Mouse (Mus musculus): ENCODE measurements around the gene Tmem255b. TPM values are rescaled to one million over a fixed set of nuclear protein-coding genes. Genes with fewer than 3 reads are reported as not detected.

Gene Tmem255b
- polyA plus RNA-seq, 1 experiment from 2014 or later: 0.62 TPM

DNA sequence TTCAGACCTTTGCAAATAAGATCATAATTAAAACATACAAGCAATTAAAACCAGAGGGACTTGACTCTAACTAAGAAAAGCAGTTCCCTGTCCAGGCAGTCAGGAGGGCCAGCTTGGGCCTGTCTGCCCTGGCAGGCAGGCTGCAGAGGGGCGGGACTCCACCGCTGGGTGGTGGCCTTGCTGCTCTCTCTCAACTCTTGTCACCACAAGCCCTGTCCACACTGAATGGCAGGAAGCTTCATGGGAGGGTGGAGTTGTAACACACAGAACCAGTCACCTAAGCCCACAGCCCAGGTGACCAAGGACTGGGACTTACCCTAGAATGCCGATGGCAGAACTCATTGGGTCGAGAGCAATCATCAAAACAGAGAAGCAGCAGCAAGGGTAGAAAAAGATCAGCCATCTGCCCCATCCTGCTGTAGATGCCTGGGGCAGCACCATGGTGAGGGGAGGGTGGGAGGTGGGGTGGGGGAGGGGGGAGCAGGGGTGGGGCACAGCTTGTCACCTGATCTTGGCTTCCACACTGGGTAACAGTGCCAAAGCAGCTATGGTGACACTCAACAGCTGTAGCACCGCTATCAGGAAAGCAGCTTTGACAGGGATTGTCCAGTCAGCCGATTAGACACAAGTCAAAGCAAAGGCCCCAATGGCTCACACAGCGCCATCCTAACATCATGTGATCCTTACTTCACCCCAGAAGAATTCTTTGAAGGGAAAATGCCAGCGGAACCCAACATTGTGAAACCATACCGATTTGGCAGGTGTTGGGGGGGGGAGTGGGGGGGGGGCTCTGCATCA is 57.4 kb downstream of the Tmem255b start:
- H3K27me3 ChIP-seq (replicated peaks): peaks cover 39% of the 10 kb centered on the region
- H3K27ac ChIP-seq (replicated peaks): peak overlapping the region; percentile 78
- ATAC-seq (ENCODE audit: extremely low read depth, insufficient number of reproducible peaks, low FRiP score, low TSS enrichment): peak; percentile 59
- peaks cover 12% of the 10 kb centered on the region for H3K36me3 ChIP-seq
- peak overlapping the region; percentile 89 for H3K9ac ChIP-seq
- 16% methylated on average over 9 of the region's 9 CpGs for WGBS
- peaks cover 53% of the 10 kb centered on the region for H3K4me1 ChIP-seq
- no peaks in the 10 kb centered on the region for H3K9me3 ChIP-seq
- peak overlapping the region; percentile 75 for H3K4me3 ChIP-seq
- peak overlapping the region; percentile 82 for H3K4me2 ChIP-seq

DNA sequence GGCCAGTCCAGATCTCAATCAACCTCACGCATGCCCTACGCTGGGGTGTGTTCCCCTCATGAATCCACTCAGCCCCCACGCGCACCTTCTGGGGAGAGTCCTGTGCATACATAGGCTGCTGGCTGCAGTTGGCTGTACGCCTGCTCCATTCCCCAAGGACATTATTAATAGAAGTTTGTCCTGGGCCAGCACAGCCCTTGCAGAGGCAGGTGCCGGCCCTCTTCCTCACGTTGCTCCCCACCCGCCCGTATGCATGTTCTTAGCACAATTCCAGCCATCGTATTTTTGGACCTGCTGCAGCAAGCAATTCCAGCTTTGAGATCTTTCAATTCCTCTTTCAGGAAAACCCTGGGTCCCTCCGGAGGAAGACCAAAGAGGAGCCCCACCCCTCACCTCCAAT is 58.0 kb downstream of the Tmem255b start:
- Histone ChIP-seq H3K36me3 (peaks cover 12% of the 10 kb centered on the region), H3K4me1 (peaks cover 53% of the 10 kb centered on the region), H3K27ac (replicated peaks) (peak overlapping the region; percentile 78), H3K4me3 (peak overlapping the region; percentile 75), H3K9ac (peak overlapping the region; percentile 89), H3K9me3 (no peaks in the 10 kb centered on the region), H3K4me2 (peak overlapping the region; percentile 82), H3K27me3 (replicated peaks) (peaks cover 39% of the 10 kb centered on the region)
- peak; percentile 14; the same call in 1 of the 2 replicates for ATAC-seq (ENCODE audit: extremely low read depth, insufficient number of reproducible peaks, low FRiP score, low TSS enrichment)
- WGBS: 27% methylated on average over 11 of the region's 11 CpGs

DNA sequence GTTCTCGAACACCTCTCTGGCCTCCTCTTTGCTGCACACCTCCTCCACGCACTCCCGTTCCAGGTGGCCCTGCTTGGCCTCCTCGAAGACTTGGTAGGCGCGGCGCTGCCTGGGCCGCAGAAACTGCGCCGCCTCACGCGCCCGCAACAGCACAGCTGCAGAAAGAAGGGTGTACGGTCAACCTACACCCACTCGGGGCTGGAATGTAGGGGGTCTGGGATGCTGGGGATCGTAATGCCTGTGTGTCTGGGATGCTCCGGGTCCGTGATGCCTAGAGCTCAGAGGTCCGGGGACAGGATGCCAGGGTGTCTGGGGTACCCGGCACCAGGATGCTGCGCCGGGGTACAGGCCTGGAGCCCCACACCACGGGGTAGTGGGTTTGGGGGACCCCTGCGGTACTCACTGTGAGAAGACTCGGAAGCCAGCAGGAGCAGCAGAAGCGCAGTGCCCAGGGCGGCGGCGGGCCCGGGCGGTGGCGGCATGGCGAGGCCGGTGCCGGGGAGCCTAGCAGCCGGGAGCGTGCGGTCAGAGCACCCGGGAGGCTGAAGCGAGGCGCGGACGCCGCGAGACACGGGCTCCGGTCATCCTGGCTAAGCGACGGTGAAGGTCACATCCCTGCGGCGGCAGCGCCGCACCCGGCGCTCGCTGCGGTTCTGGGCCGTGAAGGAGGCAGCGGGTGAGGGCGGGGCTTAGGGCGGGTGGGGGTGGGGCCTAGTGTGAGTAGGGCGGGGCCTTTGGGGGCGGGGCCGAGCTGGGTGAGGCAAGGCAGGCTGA is 59.1 kb downstream of the Tmem255b start, which contains the start of gene Gas6:
Gas6 (minus strand) TSS at position 633 of the 774 bp plus-strand sequence.
- H3K36me3 ChIP-seq: peaks cover 8% of the 10 kb centered on the region
- peak within 1 kb of the TSS; percentile 82 for H3K4me2 ChIP-seq
- peak within 1 kb of the TSS; percentile 78 for H3K27ac ChIP-seq (replicated peaks)
- WGBS: 2% methylated on average over 64 of the region's 64 CpGs
- H3K4me1 ChIP-seq: peaks cover 49% of the 10 kb centered on the region
- peak within 1 kb of the TSS; percentile 75 for H3K4me3 ChIP-seq
- H3K9me3 ChIP-seq: no peaks in the 10 kb centered on the region
- H3K27me3 ChIP-seq (replicated peaks): peaks cover 39% of the 10 kb centered on the region
- no peak for ATAC-seq (ENCODE audit: extremely low read depth, insufficient number of reproducible peaks, low FRiP score, low TSS enrichment)
- peak within 1 kb of the TSS; percentile 89 for H3K9ac ChIP-seq

DNA sequence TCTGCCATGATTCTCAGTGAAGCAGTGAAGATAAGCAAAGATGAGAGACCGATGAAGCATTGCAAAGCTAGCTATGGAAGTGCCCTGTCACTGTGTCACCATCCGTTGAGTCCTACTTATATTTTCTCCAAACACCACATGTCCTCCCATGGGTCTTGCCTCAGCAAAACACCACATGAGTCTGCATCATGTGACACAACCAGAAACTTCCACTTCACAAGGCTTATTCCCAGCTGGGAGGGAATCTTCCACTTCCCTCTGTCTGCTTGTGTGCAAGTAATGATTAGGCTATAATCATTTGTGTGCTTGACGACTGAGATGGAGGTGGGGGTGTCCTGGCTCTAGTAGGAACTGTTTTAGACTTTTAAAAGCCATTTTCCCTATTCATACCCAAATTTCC is 66.2 kb downstream of the Tmem255b start:
- 0 out of 2 replicates have a peak, but pooled peaks cover 4% of the 10 kb centered on the region for H3K9me3 ChIP-seq
- H3K4me2 ChIP-seq: no peak overlapping the region
- H3K27me3 ChIP-seq (replicated peaks): peaks cover 41% of the 10 kb centered on the region
- no peak for ATAC-seq (ENCODE audit: extremely low read depth, insufficient number of reproducible peaks, low FRiP score, low TSS enrichment)
- H3K36me3 ChIP-seq: no peaks in the 10 kb centered on the region
- 79% methylated on average over 3 of the region's 3 CpGs for WGBS
- H3K4me3 ChIP-seq: no peak overlapping the region
- no peak overlapping the region for H3K9ac ChIP-seq
- H3K4me1 ChIP-seq: peaks cover 5% of the 10 kb centered on the region; the same call in 1 of the 2 replicates
- no peak overlapping the region for H3K27ac ChIP-seq (replicated peaks)

DNA sequence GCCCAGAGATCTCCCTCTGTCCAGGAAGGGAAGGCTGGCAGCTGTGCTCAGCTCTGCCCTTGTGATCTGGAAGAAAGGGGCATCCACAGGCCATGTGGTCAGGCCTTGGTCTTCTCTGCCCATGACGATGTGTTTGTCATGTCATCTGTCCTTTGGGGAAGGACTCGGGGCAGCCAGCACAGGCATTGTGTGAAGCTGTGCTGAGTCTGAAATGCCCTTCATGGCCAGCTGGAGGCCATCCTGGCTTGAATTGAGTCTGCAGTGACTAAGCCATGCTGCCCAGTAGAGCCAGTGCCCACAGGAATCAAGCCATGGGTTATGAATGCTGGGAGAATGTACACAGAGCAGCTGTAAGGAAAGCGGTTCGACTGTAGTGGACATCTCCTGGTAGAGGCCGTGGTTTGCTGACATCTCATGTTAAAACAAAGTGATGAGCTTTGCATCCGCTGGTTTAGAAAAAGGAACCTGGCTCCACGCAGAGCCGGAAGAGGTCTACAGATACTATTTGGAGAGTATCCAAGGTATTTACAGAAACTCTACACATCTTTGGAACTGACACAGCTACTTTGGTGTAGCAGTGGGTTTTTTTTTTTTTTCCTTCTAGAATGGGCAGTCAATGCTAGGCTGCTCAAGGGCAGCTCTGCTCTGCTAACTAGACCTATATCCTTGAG is 69.1 kb downstream of the Tmem255b start:
- Histone ChIP-seq H3K9me3 (0 out of 2 replicates have a peak, but pooled peaks cover 4% of the 10 kb centered on the region), H3K27me3 (replicated peaks) (peaks cover 50% of the 10 kb centered on the region), H3K36me3 (no peaks in the 10 kb centered on the region), H3K4me2 (no peak overlapping the region), H3K4me1 (peaks cover 20% of the 10 kb centered on the region), H3K4me3 (no peak overlapping the region), H3K27ac (replicated peaks) (no peak overlapping the region), H3K9ac (no peak overlapping the region)
- 71% methylated on average over 8 of the region's 8 CpGs for WGBS
- no peak for ATAC-seq (ENCODE audit: extremely low read depth, insufficient number of reproducible peaks, low FRiP score, low TSS enrichment)

DNA sequence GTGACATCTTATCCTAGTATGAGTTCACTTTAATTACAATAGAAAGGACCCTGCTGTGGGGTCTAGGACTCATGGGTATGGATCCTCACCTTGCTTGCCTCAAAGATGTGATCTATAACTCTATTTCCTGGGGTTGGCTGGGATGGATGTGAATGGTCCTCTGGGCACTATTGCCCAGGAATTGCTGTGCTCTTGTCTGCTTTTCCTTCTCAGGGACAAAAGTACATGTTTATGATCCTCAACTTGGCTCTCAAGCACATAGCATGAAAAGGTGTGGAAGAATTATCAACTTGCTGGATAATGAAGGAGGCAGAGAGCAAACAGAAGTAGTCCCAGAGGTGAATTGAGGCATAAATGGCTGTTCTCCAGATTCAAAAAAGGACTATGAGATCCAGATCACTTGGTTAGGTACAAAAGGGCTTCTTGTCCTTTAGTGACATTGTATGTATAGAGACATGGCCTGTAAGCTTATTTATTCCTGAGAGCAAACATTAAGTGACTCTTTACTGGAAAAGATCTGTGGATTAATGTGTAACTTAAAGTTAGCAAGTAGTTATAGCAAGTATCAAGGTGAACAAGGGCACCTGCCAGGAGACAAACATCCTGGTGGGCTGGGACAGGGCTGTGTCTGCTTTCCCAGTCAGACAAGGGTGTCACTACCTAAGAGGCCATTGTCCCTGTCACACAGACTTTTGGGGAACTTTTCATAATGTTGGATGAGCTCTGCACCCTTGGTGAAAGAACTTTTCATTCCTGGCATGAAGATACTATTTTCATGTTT is 70.1 kb downstream of the Tmem255b start:
- Histone ChIP-seq H3K4me3 (no peak overlapping the region), H3K9ac (no peak overlapping the region), H3K4me2 (no peak overlapping the region), H3K27me3 (replicated peaks) (peaks cover 49% of the 10 kb centered on the region), H3K9me3 (0 out of 2 replicates have a peak, but pooled peaks cover 4% of the 10 kb centered on the region), H3K36me3 (no peaks in the 10 kb centered on the region), H3K27ac (replicated peaks) (no peak overlapping the region), H3K4me1 (peaks cover 20% of the 10 kb centered on the region)
- ATAC-seq (ENCODE audit: extremely low read depth, insufficient number of reproducible peaks, low FRiP score, low TSS enrichment): no peak

DNA sequence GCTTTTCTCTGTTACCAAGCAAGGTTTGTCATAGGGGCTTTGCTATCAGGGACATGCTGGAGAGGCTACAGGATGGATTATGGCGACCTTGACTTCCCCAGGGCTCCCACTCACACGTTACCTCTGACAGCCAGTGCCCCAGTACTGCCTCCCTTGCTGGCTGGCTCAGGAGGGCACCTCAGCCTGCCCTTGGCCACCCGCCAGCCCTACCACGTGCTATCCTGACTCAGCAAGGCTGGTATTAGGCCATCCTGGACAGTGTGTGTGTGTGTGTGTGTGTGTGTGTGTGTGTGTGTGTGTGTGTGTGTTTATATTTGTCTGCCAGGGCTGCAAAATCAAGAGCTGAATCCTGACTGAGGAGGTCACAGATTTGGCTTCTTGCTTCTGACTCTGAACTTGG is 71.9 kb downstream of the Tmem255b start:
- Histone ChIP-seq H3K36me3 (no peaks in the 10 kb centered on the region), H3K27me3 (replicated peaks) (peaks cover 47% of the 10 kb centered on the region), H3K27ac (replicated peaks) (no peak overlapping the region; the same call in 1 of the 2 replicates), H3K9me3 (no peaks in the 10 kb centered on the region), H3K4me3 (no peak overlapping the region), H3K9ac (no peak overlapping the region), H3K4me2 (no peak overlapping the region), H3K4me1 (peaks cover 20% of the 10 kb centered on the region)
- ATAC-seq (ENCODE audit: extremely low read depth, insufficient number of reproducible peaks, low FRiP score, low TSS enrichment): peak; percentile 63; the same call in 1 of the 2 replicates
- WGBS: 27% methylated on average over 4 of the region's 4 CpGs

DNA sequence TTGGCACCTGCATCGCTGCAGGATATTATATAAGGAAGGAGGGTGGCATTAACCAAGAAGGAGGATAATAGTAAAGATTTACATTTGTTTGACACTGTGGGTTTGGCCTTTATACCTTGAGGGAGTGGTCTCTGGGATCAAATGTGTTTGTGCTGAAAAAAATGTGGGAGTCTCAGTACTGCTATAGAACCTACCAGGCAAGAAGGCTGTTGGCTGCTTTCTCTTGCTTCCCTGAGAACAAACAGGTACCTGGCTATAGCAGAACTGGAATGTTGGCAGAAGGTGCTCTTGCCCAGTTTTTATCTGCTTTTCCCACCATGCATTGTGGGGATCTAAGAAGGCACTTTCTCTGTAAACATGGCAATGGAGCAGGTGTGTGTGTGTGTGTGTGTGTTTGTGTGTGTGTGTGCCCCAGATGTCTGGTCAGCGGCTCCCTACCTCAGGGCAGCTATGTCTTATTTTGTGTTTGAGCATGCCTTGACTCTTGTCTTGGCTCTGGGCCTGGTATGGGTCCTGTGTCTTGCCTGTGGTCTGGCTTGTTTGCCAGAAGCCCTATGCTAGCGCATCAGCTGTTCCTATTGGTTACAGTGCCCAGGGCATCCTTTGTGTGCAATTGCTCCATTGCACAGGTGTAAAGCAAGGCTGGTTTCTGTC is 72.4 kb downstream of the Tmem255b start:
- WGBS: 69% methylated on average over 3 of the region's 3 CpGs
- H3K4me3 ChIP-seq: no peak overlapping the region
- no peak for ATAC-seq (ENCODE audit: extremely low read depth, insufficient number of reproducible peaks, low FRiP score, low TSS enrichment)
- no peak overlapping the region for H3K4me2 ChIP-seq
- H3K4me1 ChIP-seq: peaks cover 20% of the 10 kb centered on the region
- H3K36me3 ChIP-seq: no peaks in the 10 kb centered on the region
- peaks cover 43% of the 10 kb centered on the region for H3K27me3 ChIP-seq (replicated peaks)
- no peak overlapping the region for H3K27ac ChIP-seq (replicated peaks)
- no peaks in the 10 kb centered on the region for H3K9me3 ChIP-seq
- no peak overlapping the region for H3K9ac ChIP-seq

DNA sequence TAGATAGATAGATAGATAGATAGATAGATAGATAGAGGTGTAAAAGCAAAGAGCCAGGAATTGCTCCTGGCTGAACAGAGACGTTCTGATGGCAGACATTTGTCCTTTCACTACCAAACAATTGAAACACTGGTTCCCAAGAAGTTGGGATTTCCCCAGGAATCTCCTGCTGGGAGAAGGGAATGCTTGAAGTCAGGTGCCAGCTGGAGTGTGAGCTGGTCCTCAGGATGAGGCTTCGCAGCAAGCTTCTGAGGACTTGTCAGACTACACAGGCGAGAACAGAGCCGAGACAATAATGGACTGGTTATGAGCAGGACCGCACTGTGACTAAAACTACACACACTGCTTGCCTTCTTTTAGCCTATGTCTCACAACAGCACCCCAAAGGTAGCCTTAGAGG is 77.0 kb downstream of the Tmem255b start:
- no peaks in the 10 kb centered on the region for H3K36me3 ChIP-seq

DNA sequence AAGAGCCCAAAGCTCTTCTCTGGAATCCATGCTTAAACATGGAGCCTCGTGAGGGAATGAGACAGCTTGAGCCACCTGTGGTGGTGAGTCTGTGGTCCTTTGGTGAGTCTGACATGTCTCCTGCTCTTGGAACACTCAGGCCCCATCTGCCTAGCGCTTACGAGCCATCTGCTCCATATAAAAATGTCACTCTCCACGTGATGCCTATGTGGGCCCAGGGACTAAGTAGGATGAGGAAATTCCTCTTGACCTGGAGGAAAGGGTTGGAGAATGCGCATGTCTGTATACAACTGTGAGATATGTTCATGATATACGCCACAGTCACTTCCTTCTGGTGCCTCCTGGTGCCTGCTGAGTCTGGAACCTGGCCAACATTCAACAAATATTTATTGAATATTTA is 77.7 kb downstream of the Tmem255b start:
- no peak for ATAC-seq (ENCODE audit: extremely low read depth, insufficient number of reproducible peaks, low FRiP score, low TSS enrichment)
- 60% methylated on average over 6 of the region's 6 CpGs for WGBS

More for the DNA sequence above, 77.0 kb downstream of the Tmem255b start:
- H3K9ac ChIP-seq: no peak overlapping the region
- H3K4me1 ChIP-seq: peaks cover 28% of the 10 kb centered on the region
- H3K4me2 ChIP-seq: no peak overlapping the region
- no peak for ATAC-seq (ENCODE audit: extremely low read depth, insufficient number of reproducible peaks, low FRiP score, low TSS enrichment)
- peaks cover 20% of the 10 kb centered on the region for H3K27me3 ChIP-seq (replicated peaks)
- H3K4me3 ChIP-seq: no peak overlapping the region
- no peak overlapping the region for H3K27ac ChIP-seq (replicated peaks)
- WGBS: 71% methylated on average over 5 of the region's 5 CpGs
- H3K9me3 ChIP-seq: no peaks in the 10 kb centered on the region

More for the DNA sequence above, 77.7 kb downstream of the Tmem255b start:
- peaks cover 28% of the 10 kb centered on the region for H3K4me1 ChIP-seq
- H3K4me2 ChIP-seq: no peak overlapping the region
- H3K36me3 ChIP-seq: no peaks in the 10 kb centered on the region
- H3K27me3 ChIP-seq (replicated peaks): peaks cover 21% of the 10 kb centered on the region
- H3K9ac ChIP-seq: no peak overlapping the region
- H3K4me3 ChIP-seq: no peak overlapping the region
- no peaks in the 10 kb centered on the region for H3K9me3 ChIP-seq
- H3K27ac ChIP-seq (replicated peaks): no peak overlapping the region

All from heart, embryonic 13.5 days (tissue).